Mouse (Mus musculus): ENCODE measurements around the gene Gm7356. TPM values are rescaled to one million over a fixed set of nuclear protein-coding genes. Genes with fewer than 3 reads are reported as not detected.
"Not testable (repeated sequence)": the region's sequence is repeated elsewhere in the genome, so short reads cannot be mapped to it uniquely, and the experiment has no call there.

Gene Gm7356
- not detected for total RNA-seq (2021)
- long read RNA-seq, experiment 1, result 0 reads
- long read RNA-seq, experiment 2, result 0 reads

DNA sequence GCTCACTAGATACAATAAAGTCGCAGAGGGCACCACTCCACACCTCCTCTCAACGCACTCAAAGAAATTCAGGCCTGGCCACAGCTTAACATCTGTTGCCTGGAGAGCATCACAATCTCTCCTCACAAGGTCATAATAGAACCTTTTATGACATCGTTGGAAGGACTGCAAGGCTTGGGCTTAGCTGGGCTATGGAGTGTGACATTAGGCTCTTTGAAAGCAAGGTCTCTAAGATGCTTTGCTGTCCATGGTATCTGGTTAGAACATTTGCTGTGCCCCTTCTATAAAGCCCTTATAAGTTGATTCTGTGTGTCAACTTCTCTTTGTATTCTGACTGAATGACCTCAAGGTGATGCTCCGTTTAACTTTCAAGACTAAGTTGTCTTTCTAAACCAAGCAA, at the start of gene Gm7356:
Gene Gm7356, minus strand, starts transcription at position 101 of the 400 bp plus-strand sequence.
- DNase-seq (ENCODE audit: low spot score in 2 of 2), result not testable (repeated sequence)

DNA sequence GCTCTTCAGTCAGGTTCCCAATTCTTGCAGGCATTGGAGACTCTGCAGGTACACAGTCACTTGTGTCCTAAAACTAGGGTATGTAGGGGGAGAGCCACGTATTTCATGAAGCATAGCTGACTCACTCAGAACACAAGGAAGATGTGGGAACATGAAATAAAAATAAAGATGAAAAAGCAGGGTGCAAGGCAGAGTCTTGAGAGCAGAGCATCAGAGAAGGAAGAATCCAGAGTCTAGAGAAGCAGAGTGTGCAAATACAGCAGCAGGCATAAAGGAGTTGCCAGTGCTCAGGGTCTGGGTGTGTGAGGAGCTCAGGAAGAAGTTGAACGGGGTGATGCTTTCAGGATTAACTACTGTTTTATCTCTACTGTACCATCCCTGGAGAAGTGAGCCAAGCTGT, 38.4 kb upstream of the Gm7356 start:
- DNase-seq (ENCODE audit: low spot score in 2 of 2), result not testable (repeated sequence)

DNA sequence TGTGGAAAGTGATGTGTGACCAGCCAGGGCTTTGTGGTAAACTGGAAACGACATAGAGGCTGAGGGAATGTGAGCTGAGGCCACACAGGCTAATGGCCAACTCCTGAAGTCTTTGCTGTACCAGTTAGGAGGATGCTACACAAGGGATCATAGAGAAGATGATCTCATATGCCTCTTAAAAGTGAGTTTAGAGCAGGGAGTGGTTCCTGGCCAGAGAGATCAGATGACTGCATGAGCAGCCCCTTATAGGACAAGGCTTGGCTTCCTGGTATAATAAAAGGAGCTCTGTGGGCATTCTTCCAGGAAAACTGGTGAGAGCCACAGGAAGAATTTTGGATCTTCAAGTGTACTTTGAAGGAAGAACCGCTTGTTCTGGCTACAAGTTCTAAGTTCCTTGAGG, 33.5 kb upstream of the Gm7356 start:
- not testable (repeated sequence) for DNase-seq (ENCODE audit: low spot score in 2 of 2)

DNA sequence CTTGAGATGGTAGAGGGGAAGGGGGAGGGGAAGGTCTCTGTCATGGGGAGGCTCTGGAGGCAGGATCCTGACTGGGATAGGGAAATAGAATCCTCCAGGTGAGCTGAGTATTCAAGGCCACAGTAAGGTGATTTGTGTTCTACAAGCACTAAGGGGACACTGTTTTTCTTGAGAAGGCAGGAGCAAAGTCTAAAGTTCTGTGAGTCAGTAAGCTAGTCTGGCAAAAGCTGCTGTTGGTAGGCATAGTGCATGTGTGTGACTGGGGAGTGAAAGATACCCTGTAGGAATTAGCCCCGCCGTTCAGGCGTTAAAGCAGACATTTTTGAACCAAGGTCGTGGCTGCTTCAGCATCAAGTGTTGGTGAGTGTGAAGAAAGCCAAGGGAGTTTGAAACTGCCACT, 32.6 kb upstream of the Gm7356 start:
- not testable (repeated sequence) for DNase-seq (ENCODE audit: low spot score in 2 of 2)

DNA sequence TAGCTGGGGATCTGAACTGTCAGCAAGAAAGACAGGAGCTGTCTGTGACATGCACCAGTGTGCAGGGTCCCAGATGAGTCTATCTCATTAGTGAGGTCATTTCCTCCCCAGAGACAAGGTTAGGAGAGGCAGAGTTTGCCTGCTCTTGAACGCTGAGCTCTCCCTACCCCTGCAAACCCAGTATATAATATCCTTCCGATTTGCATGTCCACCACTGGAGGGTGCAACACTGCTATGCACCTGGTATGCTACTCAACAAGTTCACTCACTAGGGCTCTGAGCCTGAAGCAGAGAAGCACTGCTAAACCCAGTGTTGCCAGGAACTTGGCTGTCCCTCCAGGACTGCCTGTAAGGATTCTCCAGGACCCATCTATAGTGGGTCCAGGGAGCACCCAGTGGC, 10.1 kb downstream of the Gm7356 start:
- DNase-seq (ENCODE audit: low spot score in 2 of 2), result not testable (repeated sequence)

DNA sequence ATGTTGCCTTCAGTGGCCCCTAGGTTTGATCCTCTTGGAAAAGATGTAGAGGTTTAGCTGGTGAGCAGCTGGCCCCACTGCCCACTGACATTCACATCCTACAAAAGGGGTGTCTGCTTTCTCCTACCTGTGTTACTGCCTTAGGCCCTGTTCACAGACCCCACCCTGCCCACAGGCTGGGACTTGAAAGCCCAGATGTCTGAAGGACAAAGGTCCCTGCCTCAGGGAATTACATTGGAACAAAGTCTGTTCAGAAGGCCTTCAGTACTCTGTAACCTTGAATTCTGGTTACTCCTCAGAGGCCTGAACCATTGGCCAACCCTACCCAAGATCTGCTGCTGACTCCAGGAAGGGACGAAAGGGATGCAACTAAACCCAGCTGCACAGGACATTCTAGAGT, 15.8 kb downstream of the Gm7356 start:
- no peak for DNase-seq (ENCODE audit: low spot score in 2 of 2)

DNA sequence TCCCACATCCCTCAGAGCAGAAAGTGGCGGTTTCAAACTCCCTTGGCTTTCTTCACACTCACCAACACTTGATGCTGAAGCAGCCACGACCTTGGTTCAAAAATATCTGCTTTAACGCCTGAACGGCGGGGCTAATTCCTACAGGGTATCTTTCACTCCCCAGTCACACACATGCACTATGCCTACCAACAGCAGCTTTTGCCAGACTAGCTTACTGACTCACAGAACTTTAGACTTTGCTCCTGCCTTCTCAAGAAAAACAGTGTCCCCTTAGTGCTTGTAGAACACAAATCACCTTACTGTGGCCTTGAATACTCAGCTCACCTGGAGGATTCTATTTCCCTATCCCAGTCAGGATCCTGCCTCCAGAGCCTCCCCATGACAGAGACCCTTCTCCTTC, 32.7 kb downstream of the Gm7356 start:
- DNase-seq (ENCODE audit: low spot score in 2 of 2), result not testable (repeated sequence)

DNA sequence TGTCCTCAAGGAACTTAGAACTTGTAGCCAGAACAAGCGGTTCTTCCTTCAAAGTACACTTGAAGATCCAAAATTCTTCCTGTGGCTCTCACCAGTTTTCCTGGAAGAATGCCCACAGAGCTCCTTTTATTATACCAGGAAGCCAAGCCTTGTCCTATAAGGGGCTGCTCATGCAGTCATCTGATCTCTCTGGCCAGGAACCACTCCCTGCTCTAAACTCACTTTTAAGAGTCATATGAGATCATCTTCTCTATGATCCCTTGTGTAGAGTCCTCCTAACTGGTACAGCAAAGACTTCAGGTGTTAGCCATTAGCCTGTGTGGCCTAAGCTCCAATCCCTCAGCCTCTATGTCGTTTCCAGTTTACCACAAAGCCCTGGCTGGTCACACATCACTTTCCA, 33.6 kb downstream of the Gm7356 start:
- not testable (repeated sequence) for DNase-seq (ENCODE audit: low spot score in 2 of 2)

DNA sequence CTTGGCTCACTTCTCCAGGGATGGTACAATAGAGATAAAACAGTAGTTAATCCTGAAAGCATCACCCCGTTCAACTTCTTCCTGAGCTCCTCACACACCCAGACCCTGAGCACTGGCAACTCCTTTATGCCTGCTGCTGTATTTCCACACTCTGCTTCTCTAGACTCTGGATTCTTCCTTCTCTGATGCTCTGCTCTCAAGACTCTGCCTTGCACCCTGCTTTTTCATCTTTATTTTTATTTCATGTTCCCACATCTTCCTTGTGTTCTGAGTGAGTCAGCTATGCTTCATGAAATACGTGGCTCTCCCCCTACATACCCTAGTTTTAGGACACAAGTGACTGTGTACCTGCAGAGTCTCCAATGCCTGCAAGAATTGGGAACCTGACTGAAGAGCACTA, 38.5 kb downstream of the Gm7356 start:
- DNase-seq (ENCODE audit: low spot score in 2 of 2), result not testable (repeated sequence)

DNA sequence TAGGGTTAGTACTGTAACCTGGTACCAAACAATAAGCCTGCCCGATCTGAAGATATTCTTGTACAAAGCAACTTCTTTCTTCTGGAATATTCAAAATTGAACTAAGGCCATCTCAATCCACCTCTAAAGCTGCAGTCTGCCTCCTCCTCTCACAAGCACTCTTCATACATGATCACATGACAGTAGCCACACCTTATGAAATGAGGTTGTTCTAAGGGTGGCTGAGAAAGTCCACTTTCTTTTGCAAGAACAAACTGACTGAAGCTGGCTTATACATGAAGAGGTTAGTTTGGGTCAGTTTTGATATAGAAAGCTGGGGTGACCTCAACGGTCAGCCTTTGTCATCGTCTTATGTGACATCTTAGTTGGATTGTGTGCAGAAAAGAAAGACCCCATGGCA, 41.3 kb downstream of the Gm7356 start:
- not testable (repeated sequence) for DNase-seq (ENCODE audit: low spot score in 2 of 2)

DNA sequence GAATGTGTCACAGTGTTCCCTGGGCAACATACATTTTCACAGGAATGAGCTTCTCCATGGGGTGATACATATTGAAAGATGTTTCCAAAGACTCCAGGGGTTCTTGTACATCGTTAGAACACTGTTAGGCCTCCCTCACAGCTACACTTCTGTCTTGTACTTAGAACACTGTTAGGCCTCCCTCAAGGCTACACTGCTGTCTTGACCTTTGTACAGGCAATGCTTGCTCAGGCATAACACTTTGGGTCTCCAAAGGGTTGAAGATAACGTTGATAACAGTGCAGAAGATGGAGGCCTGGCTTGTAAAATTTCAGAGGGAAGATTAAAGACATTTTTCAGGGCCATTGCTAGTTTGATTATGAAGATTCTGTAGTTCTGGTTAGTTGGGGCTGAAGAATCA, 45.4 kb downstream of the Gm7356 start:
- not testable (repeated sequence) for DNase-seq (ENCODE audit: low spot score in 2 of 2)

DNA sequence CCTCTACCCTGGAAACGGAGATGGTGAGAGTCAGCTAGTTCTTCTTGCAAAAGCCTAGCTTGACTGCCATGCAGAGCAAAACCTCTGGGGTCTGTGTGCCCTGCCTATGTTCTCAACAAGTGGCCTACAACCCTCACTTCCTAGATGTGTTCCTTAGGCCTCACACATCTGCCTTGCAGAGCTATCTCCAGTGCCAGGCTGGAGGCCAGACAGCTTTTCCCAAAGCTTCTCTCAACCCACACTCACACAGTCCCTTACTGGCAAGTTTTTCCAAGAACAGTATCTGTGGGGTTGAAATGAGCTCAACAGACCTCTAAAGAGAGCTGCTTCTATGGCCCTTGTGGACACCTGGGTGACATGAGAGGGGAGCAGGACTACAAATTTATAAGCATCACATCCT, 51.9 kb downstream of the Gm7356 start:
- not testable (repeated sequence) for DNase-seq (ENCODE audit: low spot score in 2 of 2)

Other genes starting within 250 kb of the Gm7356 start
- gene Afdn, start 243.2 kb downstream of the Gm7356 start, total RNA-seq (2021), result 100 to 1,000 TPM; 106 to 112 TPM
- 10 to 100 TPM; 15.1 to 17.0 TPM for gene Tcte2, start 241.9 kb downstream of the Gm7356 start, total RNA-seq (2021)
- not detected for gene Gm7168, start 55.3 kb downstream of the Gm7356 start, total RNA-seq (2021)
- not detected for gene Gm7358, start 55.8 kb upstream of the Gm7356 start, total RNA-seq (2021)
- gene Dact2, start 200.6 kb upstream of the Gm7356 start, total RNA-seq (2021), result 10 to 100 TPM; 20.0 to 23.2 TPM

Measured in layer of hippocampus, postnatal 14 days (tissue).